In genomic region chr15:57162401-57163343, GRCm38 (mm10) we compare ENCODE assay signal across 9 mouse cellular contexts.
A peak's percentile ranks its signal among the peaks of the same experiment; 100 is the strongest.
DNase-seq lines count a peak whose midpoint lies in the region; ATAC-seq lines count a peak whose summit lies in the region.
"Had no signal": no experiment of that assay in that cellular context is flagged by ENCODE, and none has a peak within 500 bp of the region (broad histone marks: within the 10 kb centered on the region; RNA-seq: fewer than 3 reads in every experiment).

No protein-coding gene starts in this region.

- intact Hi-C loops in left cerebral cortex, postnatal 4 days (cut with DNase I): no loop called here
- intact Hi-C loops in heart, postnatal 25 days (cut with DNase I): no loop called here

- no peaks in the 10 kb centered on the region for H3K9me3 ChIP-seq in forebrain, embryonic 14.5 days (replicated peaks; ENCODE audit: control insufficient read depth, low read length)

- H3K4me3 ChIP-seq in forebrain, embryonic 14.5 days (ENCODE audit: low read depth, low read length): no peak overlapping the region

- DNase-seq in left cerebral cortex, postnatal 4 days: peak; percentile 65
- no peak for DNase-seq in left cerebral cortex, adult 9 months (ENCODE audit: low spot score in 2 of 2)
- peak; percentile 78 for DNase-seq in forebrain, embryonic 14.5 days (ENCODE audit: low spot score)
- peak; percentile 58 for DNase-seq in mesoderm, embryonic 11.5 days (ENCODE audit: low read depth, low spot score)
- DNase-seq in yolk sac, embryonic 10.5 days (ENCODE audit: low spot score): no peak
- no peak for DNase-seq in adrenal gland, postnatal 4 days (ENCODE audit: low spot score in 2 of 2)
- no peak for DNase-seq in liver
- DNase-seq in heart, postnatal 25 days (ENCODE audit: low spot score): no peak
- DNase-seq: heart, postnatal 36 days had no signal

- H3K27ac ChIP-seq in forebrain, embryonic 14.5 days (ENCODE audit: low read depth, low read length): no peak overlapping the region

- no peaks in the 10 kb centered on the region for H3K36me3 ChIP-seq in forebrain, embryonic 14.5 days (ENCODE audit: control insufficient read depth, insufficient read depth, low read length)

- 0 out of 2 replicates have a peak overlapping the region, but pooled peaks have one; percentile 12 for H3K4me2 ChIP-seq in forebrain, embryonic 14.5 days (ENCODE audit: low read length)

- peak; percentile 93 for ATAC-seq in forebrain, embryonic 14.5 days

- no peak overlapping the region for H3K9ac ChIP-seq in forebrain, embryonic 14.5 days (ENCODE audit: low read length)

- WGBS in forebrain, embryonic 14.5 days: 9% methylated on average over 12 of the region's 12 CpGs

- H3K4me1 ChIP-seq in forebrain, embryonic 14.5 days (ENCODE audit: control insufficient read depth, insufficient read depth, low read length): no peaks in the 10 kb centered on the region; the same call in 1 of the 2 replicates

- H3K27me3 ChIP-seq in forebrain, embryonic 14.5 days (replicated peaks; ENCODE audit: control insufficient read depth, insufficient read depth, low read length): no peaks in the 10 kb centered on the region

Comparison
In these comparisons a context has a peak if more than half of its experiments do, and no peak if none do; other contexts are left out.
1. DNase-seq: peak in left cerebral cortex, postnatal 4 days (single experiment), forebrain, embryonic 14.5 days (single experiment) and mesoderm, embryonic 11.5 days (single experiment); none in left cerebral cortex, adult 9 months (0 of 2), yolk sac, embryonic 10.5 days (single experiment), adrenal gland, postnatal 4 days (0 of 2), liver (single experiment) and heart, postnatal 25 days (single experiment).